Mouse (Mus musculus) spleen, adult 2 months (tissue): ENCODE data around the gene Cd84. TPM values are rescaled to one million over a fixed set of nuclear protein-coding genes. Genes with fewer than 3 reads are reported as not detected.
A peak's percentile ranks its signal among the peaks of the same experiment; 100 is the strongest.
"Not testable (repeated sequence)": the region's sequence is repeated elsewhere in the genome, so short reads cannot be mapped to it uniquely, and the experiment has no call there.

ENCODE experiments used
- DNase-seq, 2 experiments: peaks; one replicate each; pipeline versions ENCODE4 v3.0.0 to v3.0.0-alpha.2; 2012 to 2021; ENCODE audit warnings: low spot score in 2 of 2, low read depth in 1 of 2
- H3K27ac ChIP-seq: fragments of 200-500 bp; 2 replicates; pipeline ENCODE4 v1.5.1; 2012; ENCODE audit warnings: low read length, inconsistent platforms; ENCODE audit not compliant: insufficient read depth
- H3K27me3 ChIP-seq: fragments of 200-500 bp; 2 replicates; pipeline ENCODE4 v1.6.1; 2012; ENCODE audit warnings: mild to moderate bottlenecking, moderate library complexity, low read length, inconsistent platforms; ENCODE audit not compliant: control insufficient read depth, insufficient read depth
- H3K36me3 ChIP-seq: fragments of 200-500 bp; 2 replicates; pipeline ENCODE4 v1.6.1; 2012; ENCODE audit warnings: mild to moderate bottlenecking, low read length, inconsistent platforms; ENCODE audit not compliant: control insufficient read depth, insufficient read depth
- H3K4me1 ChIP-seq: fragments of 200-500 bp; 2 replicates; pipeline ENCODE4 v1.6.1; 2011; ENCODE audit warnings: inconsistent platforms; ENCODE audit not compliant: control insufficient read depth, insufficient read depth, insufficient read length
- H3K4me3 ChIP-seq: fragments of 200-500 bp; 2 replicates; pipeline ENCODE4 v1.5.1; 2011; ENCODE audit warnings: mild to moderate bottlenecking, inconsistent platforms; ENCODE audit not compliant: insufficient read depth, insufficient read length; ENCODE audit errors: extremely low read depth
- CTCF ChIP-seq: fragments of 200-500 bp; IDR thresholded peaks from 2 replicates; pipeline ENCODE4 v1.5.1; 2011; ENCODE audit warnings: mild to moderate bottlenecking, inconsistent platforms; ENCODE audit not compliant: insufficient read depth, insufficient read length, insufficient replicate concordance; ENCODE audit errors: extremely low read depth
- POLR2A ChIP-seq: fragments of 200-500 bp; IDR thresholded peaks from 2 replicates; pipeline ENCODE4 v1.6.1; 2011; ENCODE audit warnings: low read depth, low read length, inconsistent platforms
- WGBS: fragments of 180-500 bp; shearing (Covaris S2); methylation state at CpG from one replicate; pipeline ENCODE4 v1.1.7; 2018; 5-methylcytosine and 5-hydroxymethylcytosine counted together
- polyA plus RNA-seq: library from polyadenylated mRNA; depleted of rRNA; stranded (reverse); fragments of >200 nt; gene quantifications from 2 replicates; pipeline ENCODE4 v1.2.3, GENCODE M21; 2012; rRNA removed

Gene Cd84
- polyA plus RNA-seq, result 8.4 and 10.9 TPM in 2 replicates

- Histone ChIP-seq H3K4me1 (peaks cover 10% of the 10 kb centered on the region), H3K27ac (peak within 1 kb of the TSS; percentile 76), H3K36me3 (no peaks in the 10 kb centered on the region; the same call in 1 of the 2 replicates), H3K4me3 (peak within 1 kb of the TSS; percentile 60), H3K27me3 (no peaks in the 10 kb centered on the region)
- 60% methylated on average over 3 of the region's 3 CpGs for WGBS
- no peak for TF ChIP-seq CTCF
- no peak for TF ChIP-seq POLR2A
- DNase-seq, result no peak
Measured at GRCm38 (mm10) chr1:171839488-171839887, at the start of gene Cd84. Gene Cd84, plus strand, starts transcription at chr1:171839697.

GRCm38 (mm10) chr1:171791491-171791890 is 48.0 kb upstream of the Cd84 start:
- Histone ChIP-seq H3K27ac (no peak overlapping the region), H3K4me1 (peaks cover 12% of the 10 kb centered on the region; the same call in 1 of the 2 replicates), H3K4me3 (no peak overlapping the region), H3K27me3 (no peaks in the 10 kb centered on the region), H3K36me3 (peaks cover 10% of the 10 kb centered on the region)
- TF ChIP-seq POLR2A, result no peak
- no peak for TF ChIP-seq CTCF
- no peak for DNase-seq
- WGBS, result 88% methylated on average over 3 of the region's 3 CpGs

- H3K27me3 ChIP-seq, result no peaks in the 10 kb centered on the region
- peaks cover 3% of the 10 kb centered on the region; the same call in 1 of the 2 replicates for H3K4me1 ChIP-seq
- DNase-seq, result no peak
- no peak overlapping the region for H3K27ac ChIP-seq
- peaks cover 15% of the 10 kb centered on the region for H3K36me3 ChIP-seq
- no peak overlapping the region for H3K4me3 ChIP-seq
- WGBS, result 54% methylated on average over 2 of the region's 2 CpGs
- TF ChIP-seq CTCF, result no peak
- TF ChIP-seq POLR2A, result no peak
Measured at GRCm38 (mm10) chr1:171796185-171796584, 43.3 kb upstream of the Cd84 start.

- TF ChIP-seq CTCF (no peak), POLR2A (no peak)
- no peak overlapping the region for H3K27ac ChIP-seq
- WGBS, result 70% methylated on average over 1 of the region's 1 CpGs
- H3K36me3 ChIP-seq, result peaks cover 8% of the 10 kb centered on the region
- no peak for DNase-seq
- H3K4me3 ChIP-seq, result no peak overlapping the region
- H3K4me1 ChIP-seq, result peaks cover 3% of the 10 kb centered on the region; the same call in 1 of the 2 replicates
- H3K27me3 ChIP-seq, result no peaks in the 10 kb centered on the region
Measured at GRCm38 (mm10) chr1:171797840-171798239, 41.7 kb upstream of the Cd84 start.

- DNase-seq, result no peak
- Histone ChIP-seq H3K4me3 (no peak overlapping the region), H3K36me3 (peaks cover 8% of the 10 kb centered on the region), H3K4me1 (peaks cover 3% of the 10 kb centered on the region; the same call in 1 of the 2 replicates), H3K27ac (no peak overlapping the region), H3K27me3 (no peaks in the 10 kb centered on the region)
- no peak for TF ChIP-seq POLR2A
- TF ChIP-seq CTCF, result no peak
- WGBS, result 61% methylated on average over 4 of the region's 4 CpGs
Measured at GRCm38 (mm10) chr1:171799648-171800047, 39.8 kb upstream of the Cd84 start.

- H3K4me1 ChIP-seq, DNase-seq: not testable (repeated sequence)
- WGBS, result 10% methylated on average over 1 of the region's 1 CpGs
Measured at GRCm38 (mm10) chr1:171811048-171811447, 28.4 kb upstream of the Cd84 start.

GRCm38 (mm10) chr1:171815545-171816439 is 23.7 kb upstream of the Cd84 start:
- Histone ChIP-seq H3K4me3 (no peak overlapping the region), H3K4me1 (peaks cover 2% of the 10 kb centered on the region), H3K36me3 (no peaks in the 10 kb centered on the region), H3K27me3 (no peaks in the 10 kb centered on the region), H3K27ac (no peak overlapping the region)
- DNase-seq, result peak; percentile 23 to 80
- WGBS, result 12% methylated on average over 8 of the region's 8 CpGs
- TF ChIP-seq CTCF, result peak; percentile 10; the same call in 1 of the 2 replicates
- no peak for TF ChIP-seq POLR2A

More at GRCm38 (mm10) chr1:171811048-171811447, 28.4 kb upstream of the Cd84 start:
- not testable (repeated sequence) for H3K27ac ChIP-seq, H3K4me3 ChIP-seq, H3K36me3 ChIP-seq, H3K27me3 ChIP-seq
